Mouse (Mus musculus) kidney, adult 18-20 months (tissue): ENCODE measurements around the gene Ttc28.
"Not testable (repeated sequence)": the region's sequence is repeated elsewhere in the genome, so short reads cannot be mapped to it uniquely, and the experiment has no call there.

Experiments used
- DNase-seq: peaks from one replicate; pipeline ENCODE4 v3.0.0; 2021

Ttc28 gene

GRCm38 (mm10) chr5:110879584-110880374 is at the start of gene Ttc28:
Gene Ttc28 (plus strand): TSS chr5:110879803.
- DNase-seq = peak; percentile 88

GRCm38 (mm10) chr5:110831036-110831720 is 48.4 kb upstream of the Ttc28 start:
- DNase-seq = no peak

- DNase-seq = peak; percentile 50
Observed at GRCm38 (mm10) chr5:110835959-110836358, 43.6 kb upstream of the Ttc28 start.

- DNase-seq = not testable (repeated sequence)
Observed at GRCm38 (mm10) chr5:110838016-110838415, 41.6 kb upstream of the Ttc28 start.

GRCm38 (mm10) chr5:110839038-110839677 is 40.4 kb upstream of the Ttc28 start:
- DNase-seq = no peak

- DNase-seq = peak; percentile 98
Observed at GRCm38 (mm10) chr5:110839678-110840365, 39.8 kb upstream of the Ttc28 start, which contains the start of the genes Hscb and Chek2. Gene Hscb (minus strand): TSS chr5:110839777. Gene Chek2 (plus strand): TSS chr5:110839979.

- peak; percentile 56 for DNase-seq
Observed at GRCm38 (mm10) chr5:110840465-110840864, 39.1 kb upstream of the Ttc28 start.

- DNase-seq = no peak
Observed at GRCm38 (mm10) chr5:110841046-110841862, 38.3 kb upstream of the Ttc28 start.

- DNase-seq = no peak
Observed at GRCm38 (mm10) chr5:110852990-110853389, 26.6 kb upstream of the Ttc28 start.

- no peak for DNase-seq
Observed at GRCm38 (mm10) chr5:110857091-110857490, 22.5 kb upstream of the Ttc28 start.

GRCm38 (mm10) chr5:110859013-110859650 is 20.5 kb upstream of the Ttc28 start:
- DNase-seq = peak; percentile 77

GRCm38 (mm10) chr5:110860445-110860844 is 19.2 kb upstream of the Ttc28 start:
- DNase-seq = no peak

GRCm38 (mm10) chr5:110868460-110868859 is 11.1 kb upstream of the Ttc28 start:
- DNase-seq = no peak

- DNase-seq = no peak
Observed at GRCm38 (mm10) chr5:110869242-110869669, 10.3 kb upstream of the Ttc28 start.

- DNase-seq = no peak
Observed at GRCm38 (mm10) chr5:110873160-110873559, 6.4 kb upstream of the Ttc28 start.

- no peak for DNase-seq
Observed at GRCm38 (mm10) chr5:110874711-110875110, 4.9 kb upstream of the Ttc28 start.

GRCm38 (mm10) chr5:110875286-110875685 is 4.3 kb upstream of the Ttc28 start:
- no peak for DNase-seq

GRCm38 (mm10) chr5:110877666-110878505 is 1.7 kb upstream of the Ttc28 start:
- no peak for DNase-seq

- DNase-seq = not testable (repeated sequence)
Observed at GRCm38 (mm10) chr5:110878526-110878925, 1.1 kb upstream of the Ttc28 start.

- no peak for DNase-seq
Observed at GRCm38 (mm10) chr5:110879042-110879441, 561 bp upstream of the Ttc28 start.
